Mouse (Mus musculus) neural tube, embryonic 13.5 days (tissue): ENCODE data around the gene Mark4. TPM values are rescaled to one million over a fixed set of nuclear protein-coding genes. Genes with fewer than 3 reads are reported as not detected.

Experiments used
- ATAC-seq: fragments of 200-750 bp; cut with Nextera tagmentation; 2 replicates; pipeline ENCODE4 v1.8.0; 2017; ENCODE audit warnings: low read depth, mild to moderate bottlenecking, moderate TSS enrichment, moderate library complexity
- H3K27ac ChIP-seq: fragments of 300-500 bp; sonication (generic); replicated peaks from 2 replicates; pipeline ENCODE4 v1.5.1; 2015; ENCODE audit warnings: moderate library complexity, mild to moderate bottlenecking, inconsistent platforms
- H3K27me3 ChIP-seq: fragments of 300-500 bp; sonication (generic); 2 replicates; pipeline ENCODE4 v1.6.1; 2015; ENCODE audit warnings: mild to moderate bottlenecking, inconsistent platforms
- H3K36me3 ChIP-seq: fragments of 300-500 bp; sonication (generic); 2 replicates; pipeline ENCODE4 v1.6.1; 2015; ENCODE audit warnings: mild to moderate bottlenecking, inconsistent platforms
- H3K4me1 ChIP-seq: fragments of 300-500 bp; sonication (generic); replicated peaks from 2 replicates; pipeline ENCODE4 v1.6.1; 2015; ENCODE audit warnings: inconsistent platforms
- H3K4me2 ChIP-seq: fragments of 300-500 bp; sonication (generic); 2 replicates; pipeline ENCODE4 v1.6.1; 2015; ENCODE audit warnings: inconsistent platforms, mild to moderate bottlenecking, moderate library complexity
- H3K4me3 ChIP-seq: fragments of 300-500 bp; sonication (generic); 2 replicates; pipeline ENCODE4 v1.5.1; 2015; ENCODE audit warnings: mild to moderate bottlenecking, inconsistent platforms
- H3K9ac ChIP-seq: fragments of 300-500 bp; sonication (generic); 2 replicates; pipeline ENCODE4 v1.6.1; 2015; ENCODE audit warnings: moderate library complexity, mild to moderate bottlenecking, inconsistent platforms
- H3K9me3 ChIP-seq: fragments of 300-500 bp; sonication (generic); 2 replicates; pipeline ENCODE4 v1.6.1; 2016; ENCODE audit warnings: inconsistent platforms
- WGBS: fragments of 180-500 bp; shearing (Covaris S2); methylation state at CpG from one replicate; pipeline ENCODE4 v1.1.7; 2015; 5-methylcytosine and 5-hydroxymethylcytosine counted together
- polyA plus RNA-seq: library from polyadenylated mRNA; unstranded; fragments of >200 nt; fragmentation: Nextera tagmentation; extraction: Ambion mirVana; gene quantifications from 2 replicates; pipeline ENCODE4 v1.2.1, GENCODE M21; 2015

The Mark4 gene
- polyA plus RNA-seq, 1 experiment from 2014 or later: 16.1 TPM

- H3K36me3 ChIP-seq: peaks cover 88% of the 10 kb centered on the region
- H3K27me3 ChIP-seq: peaks cover 2% of the 10 kb centered on the region; the same call in 1 of the 2 replicates
- peaks cover 4% of the 10 kb centered on the region; the same call in 1 of the 2 replicates for H3K9me3 ChIP-seq
- H3K4me2 ChIP-seq: no peak overlapping the region
- no peak for ATAC-seq
- H3K9ac ChIP-seq: no peak overlapping the region
- H3K4me1 ChIP-seq: 0 out of 2 replicates have a peak, but pooled peaks cover 5% of the 10 kb centered on the region
- H3K27ac ChIP-seq: no peak overlapping the region
- H3K4me3 ChIP-seq: no peak overlapping the region
- 51% methylated on average over 15 of the region's 15 CpGs for WGBS
Observed at GRCm38 (mm10) chr7:19427999-19428650, 30.5 kb downstream of the Mark4 start.

- no peak overlapping the region for H3K27ac ChIP-seq
- 0 out of 2 replicates have a peak, but pooled peaks cover 5% of the 10 kb centered on the region for H3K4me1 ChIP-seq
- 0 out of 2 replicates have a peak, but pooled peaks have one; percentile 4 for ATAC-seq
- H3K4me3 ChIP-seq: no peak overlapping the region
- peaks cover 15% of the 10 kb centered on the region; the same call in 1 of the 2 replicates for H3K27me3 ChIP-seq
- H3K9ac ChIP-seq: no peak overlapping the region
- no peak overlapping the region for H3K4me2 ChIP-seq
- H3K36me3 ChIP-seq: peaks cover 76% of the 10 kb centered on the region
- WGBS: 83% methylated on average over 6 of the region's 6 CpGs
- H3K9me3 ChIP-seq: no peaks in the 10 kb centered on the region
Observed at GRCm38 (mm10) chr7:19426888-19427287, 31.7 kb downstream of the Mark4 start.

- H3K27ac ChIP-seq: no peak overlapping the region
- H3K4me2 ChIP-seq: no peak overlapping the region
- H3K27me3 ChIP-seq: peaks cover 16% of the 10 kb centered on the region; the same call in 1 of the 2 replicates
- peaks cover 70% of the 10 kb centered on the region for H3K36me3 ChIP-seq
- ATAC-seq: no peak
- no peak overlapping the region for H3K4me3 ChIP-seq
- WGBS: 82% methylated on average over 6 of the region's 6 CpGs
- H3K9ac ChIP-seq: no peak overlapping the region
- no peaks in the 10 kb centered on the region for H3K9me3 ChIP-seq
- 0 out of 2 replicates have a peak, but pooled peaks cover 8% of the 10 kb centered on the region for H3K4me1 ChIP-seq
Observed at GRCm38 (mm10) chr7:19426349-19426748, 32.3 kb downstream of the Mark4 start.

- peaks cover 36% of the 10 kb centered on the region for H3K27me3 ChIP-seq
- peaks cover 47% of the 10 kb centered on the region for H3K36me3 ChIP-seq
- no peak overlapping the region for H3K9ac ChIP-seq
- ATAC-seq: no peak
- no peak overlapping the region for H3K4me3 ChIP-seq
- H3K9me3 ChIP-seq: no peaks in the 10 kb centered on the region
- WGBS: 70% methylated on average over 4 of the region's 4 CpGs
- no peak overlapping the region for H3K4me2 ChIP-seq
- no peak overlapping the region for H3K27ac ChIP-seq
- H3K4me1 ChIP-seq: peaks cover 18% of the 10 kb centered on the region; the same call in 1 of the 2 replicates
Observed at GRCm38 (mm10) chr7:19424051-19424450, 34.6 kb downstream of the Mark4 start.

GRCm38 (mm10) chr7:19423083-19423482 is 35.5 kb downstream of the Mark4 start:
- Histone ChIP-seq H3K27me3 (peaks cover 46% of the 10 kb centered on the region), H3K9me3 (no peaks in the 10 kb centered on the region), H3K4me2 (no peak overlapping the region), H3K27ac (no peak overlapping the region), H3K4me1 (peaks cover 15% of the 10 kb centered on the region; the same call in 1 of the 2 replicates), H3K36me3 (peaks cover 38% of the 10 kb centered on the region), H3K4me3 (no peak overlapping the region), H3K9ac (no peak overlapping the region)
- ATAC-seq: no peak
- WGBS: 88% methylated on average over 3 of the region's 3 CpGs

- peaks cover 65% of the 10 kb centered on the region for H3K27me3 ChIP-seq
- H3K27ac ChIP-seq: no peak overlapping the region
- 13% methylated on average over 43 of the region's 43 CpGs for WGBS
- peak overlapping the region; percentile 54 for H3K9ac ChIP-seq
- peaks cover 17% of the 10 kb centered on the region for H3K36me3 ChIP-seq
- no peaks in the 10 kb centered on the region for H3K9me3 ChIP-seq
- H3K4me3 ChIP-seq: peak overlapping the region; percentile 39
- H3K4me1 ChIP-seq: peaks cover 13% of the 10 kb centered on the region; the same call in 1 of the 2 replicates
- ATAC-seq: peak; percentile 97
- H3K4me2 ChIP-seq: peak overlapping the region; percentile 62
Observed at GRCm38 (mm10) chr7:19420821-19421636, 37.6 kb downstream of the Mark4 start.

- 7% methylated on average over 28 of the region's 28 CpGs for WGBS
- no peak overlapping the region for H3K27ac ChIP-seq
- no peaks in the 10 kb centered on the region for H3K9me3 ChIP-seq
- ATAC-seq: no peak
- H3K36me3 ChIP-seq: peaks cover 8% of the 10 kb centered on the region
- H3K4me2 ChIP-seq: 0 out of 2 replicates have a peak overlapping the region, but pooled peaks have one; percentile 13
- peaks cover 13% of the 10 kb centered on the region; the same call in 1 of the 2 replicates for H3K4me1 ChIP-seq
- no peak overlapping the region for H3K4me3 ChIP-seq
- H3K27me3 ChIP-seq: peaks cover 71% of the 10 kb centered on the region
- H3K9ac ChIP-seq: no peak overlapping the region
Observed at GRCm38 (mm10) chr7:19420121-19420520, 38.5 kb downstream of the Mark4 start.

GRCm38 (mm10) chr7:19416590-19416989 is 42.0 kb downstream of the Mark4 start:
- H3K4me1 ChIP-seq: peaks cover 12% of the 10 kb centered on the region; the same call in 1 of the 2 replicates
- H3K9ac ChIP-seq: no peak overlapping the region
- H3K27ac ChIP-seq: no peak overlapping the region
- H3K27me3 ChIP-seq: peaks cover 60% of the 10 kb centered on the region
- ATAC-seq: no peak
- H3K9me3 ChIP-seq: no peaks in the 10 kb centered on the region
- no peak overlapping the region for H3K4me3 ChIP-seq
- H3K4me2 ChIP-seq: no peak overlapping the region
- WGBS: 78% methylated on average over 15 of the region's 15 CpGs
- H3K36me3 ChIP-seq: no peaks in the 10 kb centered on the region

GRCm38 (mm10) chr7:19413525-19413924 is 45.1 kb downstream of the Mark4 start:
- H3K9me3 ChIP-seq: no peaks in the 10 kb centered on the region
- no peak overlapping the region for H3K4me3 ChIP-seq
- no peak for ATAC-seq
- no peak overlapping the region for H3K4me2 ChIP-seq
- no peak overlapping the region for H3K9ac ChIP-seq
- H3K4me1 ChIP-seq: no peaks in the 10 kb centered on the region
- H3K36me3 ChIP-seq: no peaks in the 10 kb centered on the region
- H3K27me3 ChIP-seq: peaks cover 35% of the 10 kb centered on the region
- no peak overlapping the region for H3K27ac ChIP-seq
- WGBS: 88% methylated on average over 3 of the region's 3 CpGs

- H3K4me3 ChIP-seq: no peak overlapping the region
- H3K36me3 ChIP-seq: no peaks in the 10 kb centered on the region
- 83% methylated on average over 5 of the region's 5 CpGs for WGBS
- H3K4me1 ChIP-seq: no peaks in the 10 kb centered on the region
- H3K9ac ChIP-seq: no peak overlapping the region
- ATAC-seq: no peak
- no peak overlapping the region for H3K27ac ChIP-seq
- no peak overlapping the region for H3K4me2 ChIP-seq
- no peaks in the 10 kb centered on the region for H3K9me3 ChIP-seq
- peaks cover 17% of the 10 kb centered on the region for H3K27me3 ChIP-seq
Observed at GRCm38 (mm10) chr7:19411783-19412182, 46.8 kb downstream of the Mark4 start.

GRCm38 (mm10) chr7:19410766-19411344 is 47.8 kb downstream of the Mark4 start:
- H3K4me1 ChIP-seq: no peaks in the 10 kb centered on the region
- no peak for ATAC-seq
- no peak overlapping the region for H3K9ac ChIP-seq
- 82% methylated on average over 11 of the region's 11 CpGs for WGBS
- H3K27ac ChIP-seq: no peak overlapping the region
- H3K27me3 ChIP-seq: peaks cover 12% of the 10 kb centered on the region
- H3K4me3 ChIP-seq: no peak overlapping the region
- H3K4me2 ChIP-seq: no peak overlapping the region
- no peaks in the 10 kb centered on the region for H3K9me3 ChIP-seq
- no peaks in the 10 kb centered on the region for H3K36me3 ChIP-seq

- 0 out of 2 replicates have a peak, but pooled peaks cover 3% of the 10 kb centered on the region for H3K4me1 ChIP-seq
- no peaks in the 10 kb centered on the region for H3K9me3 ChIP-seq
- no peak overlapping the region for H3K27ac ChIP-seq
- H3K36me3 ChIP-seq: no peaks in the 10 kb centered on the region
- no peak for ATAC-seq
- H3K27me3 ChIP-seq: peaks cover 7% of the 10 kb centered on the region
- 47% methylated on average over 6 of the region's 6 CpGs for WGBS
- no peak overlapping the region for H3K9ac ChIP-seq
- H3K4me2 ChIP-seq: no peak overlapping the region
- H3K4me3 ChIP-seq: no peak overlapping the region
Observed at GRCm38 (mm10) chr7:19409753-19410152, 48.9 kb downstream of the Mark4 start.
